Mouse (Mus musculus): ENCODE measurements around the gene Scrn2.

The Scrn2 gene

GRCm38 (mm10) chr11:97029686-97030417 is at the start of gene Scrn2:
Gene Scrn2, plus strand, starts transcription at chr11:97029938.
- peak; percentile 59 for DNase-seq (ENCODE audit: low spot score)

GRCm38 (mm10) chr11:96980021-96980420 is 49.7 kb upstream of the Scrn2 start:
- no peak for DNase-seq (ENCODE audit: low spot score)

DNA sequence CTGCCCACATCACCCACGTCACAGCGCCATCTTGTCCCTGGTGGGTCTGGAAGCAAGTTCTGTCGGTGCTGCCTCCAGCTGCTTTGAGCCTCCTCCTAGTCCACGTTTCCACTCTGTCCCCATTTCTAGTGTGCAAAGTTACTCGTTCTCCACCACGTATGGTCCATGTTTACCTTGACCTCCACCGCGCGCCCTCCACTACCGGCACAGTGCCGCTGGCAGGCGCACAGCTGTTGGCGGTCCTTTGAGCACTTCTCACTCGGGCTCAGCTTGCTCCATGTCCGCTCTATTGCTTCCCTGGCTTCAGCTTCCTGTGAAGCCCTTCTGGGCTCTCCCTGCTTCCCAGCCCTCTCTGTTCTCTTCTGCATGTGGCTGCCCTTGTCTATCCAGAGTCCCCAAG is 48.3 kb upstream of the Scrn2 start:
- DNase-seq (ENCODE audit: low spot score) = no peak

DNA sequence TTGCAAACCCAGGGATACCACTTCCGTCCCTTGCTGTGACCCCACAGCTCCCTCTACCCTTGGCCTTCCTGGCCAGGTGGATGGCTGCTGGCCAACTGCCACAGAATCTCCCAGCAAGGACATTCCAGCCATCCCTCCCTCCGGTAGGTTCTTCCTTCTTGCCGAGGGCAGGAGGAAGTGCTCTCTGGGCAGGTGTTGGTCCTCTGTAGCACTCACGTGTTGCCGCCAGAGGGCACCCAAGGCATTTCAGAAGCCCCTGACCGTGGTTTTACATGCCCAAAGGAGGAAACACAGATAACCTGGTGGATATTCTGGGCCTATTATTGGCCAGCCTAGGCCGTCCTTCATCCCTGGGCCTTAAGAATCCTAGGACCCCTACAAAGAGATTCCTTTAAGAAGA is 47.4 kb upstream of the Scrn2 start:
- DNase-seq (ENCODE audit: low spot score) = peak; percentile 56

- no peak for DNase-seq (ENCODE audit: low spot score)
Measured at GRCm38 (mm10) chr11:96982859-96983258, 46.9 kb upstream of the Scrn2 start, which contains the start of gene Sp2. Gene Sp2, minus strand, starts transcription at chr11:96982959.

DNA sequence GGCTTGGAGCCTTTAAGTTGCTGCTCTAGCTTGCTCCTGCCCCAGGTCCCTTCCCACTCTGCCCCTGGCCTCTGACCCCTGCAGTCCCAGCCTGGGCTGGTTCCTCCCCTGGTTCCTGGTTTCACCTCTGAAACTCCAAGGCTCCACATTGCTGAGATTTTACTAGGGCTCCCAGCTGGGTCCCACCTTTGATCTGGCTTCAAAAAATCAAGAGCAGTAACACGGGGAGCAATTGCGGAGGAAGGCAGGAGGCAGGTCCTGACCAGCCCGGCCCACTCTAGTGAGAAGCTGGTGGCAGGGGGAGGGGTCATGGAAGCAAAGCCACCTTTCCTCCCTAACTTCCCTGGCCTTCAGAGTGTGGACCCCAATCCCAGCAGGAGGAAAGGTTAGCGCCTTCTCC is 44.8 kb upstream of the Scrn2 start:
- DNase-seq (ENCODE audit: low spot score) = no peak

- DNase-seq (ENCODE audit: low spot score) = no peak
Measured at GRCm38 (mm10) chr11:96986463-96986862, 43.3 kb upstream of the Scrn2 start.

DNA sequence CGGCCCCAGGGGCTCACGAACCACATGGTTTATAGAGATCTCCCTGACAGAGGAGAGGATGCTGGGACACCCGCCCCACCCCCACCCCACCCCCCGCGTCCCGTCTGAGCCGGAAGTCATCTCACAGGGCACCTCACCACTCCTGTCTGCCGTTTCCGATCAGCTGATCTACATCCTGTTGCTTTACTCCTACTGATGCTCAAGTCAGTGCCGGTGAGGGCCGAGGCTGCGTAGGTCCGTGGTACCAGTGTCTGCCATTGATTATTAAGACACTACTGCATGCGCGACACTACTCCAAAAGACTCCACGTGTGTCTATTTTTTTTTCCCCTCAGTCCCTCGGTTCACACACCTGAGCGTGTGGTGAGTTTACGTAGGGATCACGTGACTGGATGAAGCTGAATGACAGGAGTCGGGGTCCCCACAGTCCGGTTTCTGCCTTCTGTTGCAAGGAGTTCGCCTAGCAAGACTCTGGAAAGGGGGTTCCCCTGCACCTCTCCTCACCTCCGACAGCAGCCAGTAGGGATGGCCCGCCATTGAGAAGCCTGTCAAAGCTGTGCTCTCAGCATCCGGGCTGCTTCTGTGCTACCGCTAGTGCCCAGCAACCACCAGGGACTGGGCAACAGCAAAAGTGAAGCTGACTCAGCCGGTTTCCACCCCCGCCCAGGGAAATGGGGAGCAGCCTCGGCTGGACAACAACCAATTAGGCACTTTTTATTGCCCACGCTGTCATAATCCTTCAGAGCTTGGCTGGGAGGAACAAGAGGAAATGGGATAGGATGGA is 41.7 kb upstream of the Scrn2 start:
- no peak for DNase-seq (ENCODE audit: low spot score)

DNA sequence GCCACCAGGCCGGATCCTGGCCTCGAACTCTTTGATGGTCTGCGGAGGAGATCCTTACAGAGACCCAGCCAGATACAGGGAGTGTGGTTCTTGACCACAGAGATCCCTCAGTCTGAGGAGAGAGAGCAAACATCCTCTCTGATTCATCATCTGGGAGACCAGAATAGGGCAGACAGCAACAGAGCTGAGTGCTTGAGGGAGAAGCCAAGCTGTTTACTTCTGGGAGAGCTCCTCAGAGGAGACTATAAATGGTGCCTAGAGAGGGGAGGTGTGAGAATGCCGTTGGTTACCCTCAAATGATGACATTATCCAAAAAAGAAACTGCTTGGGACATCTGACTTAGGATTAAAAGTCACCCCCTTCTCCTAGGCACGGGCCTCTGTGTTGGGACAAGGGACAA is 38.2 kb upstream of the Scrn2 start:
- no peak for DNase-seq (ENCODE audit: low spot score)

GRCm38 (mm10) chr11:96992722-96993311 is 36.9 kb upstream of the Scrn2 start:
- DNase-seq (ENCODE audit: low spot score) = no peak

- DNase-seq (ENCODE audit: low spot score) = no peak
Measured at GRCm38 (mm10) chr11:96995031-96995430, 34.7 kb upstream of the Scrn2 start.

DNA sequence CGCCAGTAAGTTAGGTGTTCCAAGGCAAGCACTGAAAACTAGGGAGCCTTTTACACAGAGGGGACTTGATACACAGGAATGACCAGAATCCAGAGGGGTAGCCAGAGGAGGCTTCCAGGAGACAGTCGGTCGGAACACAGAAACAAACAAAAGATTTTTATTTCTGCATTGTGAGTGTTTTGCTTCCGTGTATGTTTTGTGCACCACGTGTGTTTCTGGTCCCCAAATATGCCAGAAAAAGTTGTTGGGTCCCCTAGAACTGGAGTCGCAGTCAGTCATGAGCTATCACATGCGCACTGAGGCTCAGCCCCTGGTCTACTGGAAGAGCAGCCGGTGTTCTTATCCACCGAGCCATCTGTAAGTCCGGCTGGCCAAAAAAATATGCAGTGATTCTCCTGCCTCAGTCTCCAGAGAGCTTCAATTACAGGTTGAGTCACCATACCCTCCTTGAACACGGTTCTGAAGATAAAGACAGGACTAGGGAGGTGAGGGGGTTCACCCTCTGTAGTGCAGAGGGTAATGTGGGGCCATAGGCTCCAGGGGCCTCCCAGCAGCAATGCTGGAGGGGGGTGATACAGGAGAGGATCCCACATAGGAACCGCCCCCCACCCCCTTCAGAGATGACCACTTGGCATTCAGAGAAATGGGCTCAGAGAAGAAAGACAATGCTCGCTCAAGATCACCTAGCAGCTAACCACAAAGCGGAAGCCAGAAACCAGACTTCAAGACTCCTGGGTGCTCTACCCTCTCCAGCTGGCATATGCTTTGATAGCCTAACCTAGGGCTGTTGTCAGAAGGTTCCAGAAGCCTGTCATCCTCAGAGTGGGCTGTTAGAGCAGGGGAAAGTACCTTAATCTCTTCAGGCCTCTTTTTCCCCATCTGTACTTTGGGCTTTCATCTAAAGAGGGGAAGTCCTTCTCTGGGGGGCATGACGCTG is 33.6 kb upstream of the Scrn2 start:
- no peak for DNase-seq (ENCODE audit: low spot score)

- no peak for DNase-seq (ENCODE audit: low spot score)
Measured at GRCm38 (mm10) chr11:96996773-96997379, 32.9 kb upstream of the Scrn2 start.

DNA sequence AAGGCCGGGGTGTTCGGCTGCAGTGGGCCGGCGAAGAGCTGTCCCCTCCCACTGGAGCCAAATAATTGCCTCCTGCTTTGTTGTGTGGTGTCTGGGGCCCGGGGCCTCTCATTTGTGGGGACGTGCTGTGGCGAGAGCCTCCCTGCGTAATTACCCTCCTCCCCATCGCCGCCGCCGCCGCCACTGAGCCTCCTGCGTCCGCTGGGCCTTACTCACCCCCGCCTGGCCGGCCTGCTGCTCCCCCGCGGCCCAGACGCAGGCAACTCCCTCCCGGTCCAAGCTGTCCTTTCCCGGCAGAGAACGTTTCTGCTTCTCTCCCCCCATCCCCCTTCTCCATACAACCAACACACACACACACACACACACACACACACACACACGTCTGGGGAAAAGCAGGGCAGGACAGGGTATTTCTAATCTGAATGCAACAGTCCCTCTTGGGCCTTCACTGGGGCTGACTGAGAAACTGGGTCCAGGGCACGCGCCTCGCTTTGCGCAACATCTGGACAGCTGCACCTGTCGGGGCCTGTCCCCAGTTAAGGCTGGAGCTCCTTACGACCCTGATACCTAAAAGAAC is 32.3 kb upstream of the Scrn2 start:
- DNase-seq (ENCODE audit: low spot score) = peak; percentile 22

GRCm38 (mm10) chr11:97003170-97003569 is 26.6 kb upstream of the Scrn2 start:
- no peak for DNase-seq (ENCODE audit: low spot score)

DNA sequence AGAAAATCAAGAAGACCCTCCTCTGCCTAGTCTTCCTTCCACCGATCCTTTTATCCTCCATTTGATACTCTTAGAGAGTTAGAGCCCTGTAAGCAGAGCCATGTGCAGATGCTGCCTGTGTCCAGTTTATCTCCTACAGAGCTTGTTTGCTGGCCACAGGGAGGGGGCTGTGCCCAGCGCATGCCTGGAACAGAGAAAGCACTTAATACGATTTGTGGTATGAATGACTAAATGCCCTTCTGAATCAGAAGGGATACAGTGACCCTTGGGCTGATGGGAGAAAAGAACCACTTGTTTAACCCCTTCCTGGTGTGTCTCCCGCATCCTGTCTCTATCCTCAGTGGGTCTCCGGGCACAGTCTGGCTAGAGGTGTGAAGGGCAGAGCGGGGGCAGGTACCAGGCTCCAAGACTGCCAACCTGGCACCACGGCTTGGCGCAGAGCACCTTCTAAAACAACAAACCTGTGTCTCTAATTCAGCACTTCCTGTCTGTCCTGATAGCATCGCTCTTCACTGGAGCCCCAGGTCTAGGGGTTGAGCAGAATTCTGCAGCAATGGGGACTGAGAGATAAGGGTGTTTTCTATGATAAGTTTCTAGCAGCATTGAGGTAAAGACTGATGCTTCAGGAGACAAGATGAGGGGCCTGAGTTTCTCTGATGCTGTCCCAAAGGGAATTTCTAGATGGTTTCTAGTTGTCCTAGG is 22.5 kb upstream of the Scrn2 start:
- DNase-seq (ENCODE audit: low spot score) = no peak

DNA sequence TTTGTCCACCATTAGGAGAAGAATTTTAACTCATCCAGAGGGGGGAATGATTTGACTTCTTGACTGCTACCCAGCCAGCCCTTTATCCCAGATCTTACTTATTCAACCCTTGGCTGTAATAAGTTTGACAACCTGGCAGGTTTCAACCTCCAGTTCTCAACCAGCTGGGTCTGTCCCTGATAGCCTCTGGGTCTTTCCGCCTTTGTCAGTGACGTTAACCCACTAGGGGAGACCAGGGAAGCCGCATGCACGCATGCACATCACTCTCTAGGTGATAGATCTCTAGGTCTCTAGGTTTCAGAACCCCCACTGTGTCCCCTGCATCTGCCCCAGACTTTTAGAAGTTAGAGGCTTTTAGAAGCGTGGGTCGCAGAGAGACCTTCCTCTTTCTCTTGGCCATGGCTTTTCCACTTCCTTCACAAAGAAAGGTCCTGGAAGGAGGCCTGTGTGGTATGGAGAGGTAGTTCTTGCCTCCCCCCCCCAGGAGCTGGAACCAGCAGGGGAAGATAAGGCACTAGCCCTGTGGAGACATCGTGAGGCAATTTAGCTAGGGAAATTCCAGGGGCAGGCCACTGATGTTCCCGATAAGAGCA is 20.4 kb upstream of the Scrn2 start:
- DNase-seq (ENCODE audit: low spot score) = no peak

DNA sequence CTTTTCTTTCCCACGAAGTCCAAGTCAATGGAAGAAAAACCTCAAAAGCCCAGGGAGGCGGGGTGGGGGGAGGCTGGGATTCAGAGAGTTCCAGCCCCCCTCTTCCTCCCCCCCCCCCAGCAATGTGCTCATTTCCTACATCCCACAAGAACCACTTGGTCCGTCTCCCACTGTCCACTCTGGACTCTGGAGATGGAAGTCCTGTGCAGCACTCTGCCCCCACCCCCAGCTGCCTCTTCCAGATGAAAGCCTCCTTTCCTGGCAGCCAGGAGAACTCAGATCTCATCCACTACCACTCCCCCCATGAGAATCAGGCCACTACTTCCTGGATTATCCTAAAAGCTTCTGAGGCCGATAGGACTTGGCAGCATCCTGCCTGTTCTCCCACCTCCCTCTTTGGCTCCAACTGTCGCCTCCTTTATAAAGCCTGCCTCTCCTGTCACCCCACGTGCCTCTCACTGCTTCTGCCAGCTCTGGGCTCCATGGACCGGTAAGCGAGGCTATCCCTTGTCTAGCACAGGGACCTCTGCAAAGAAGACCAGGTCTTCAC is 16.5 kb upstream of the Scrn2 start, which contains the start of gene Sp6:
Sp6 (plus strand) TSS at position 274 of the 550 bp plus-strand sequence.
- no peak for DNase-seq (ENCODE audit: low spot score)

DNA sequence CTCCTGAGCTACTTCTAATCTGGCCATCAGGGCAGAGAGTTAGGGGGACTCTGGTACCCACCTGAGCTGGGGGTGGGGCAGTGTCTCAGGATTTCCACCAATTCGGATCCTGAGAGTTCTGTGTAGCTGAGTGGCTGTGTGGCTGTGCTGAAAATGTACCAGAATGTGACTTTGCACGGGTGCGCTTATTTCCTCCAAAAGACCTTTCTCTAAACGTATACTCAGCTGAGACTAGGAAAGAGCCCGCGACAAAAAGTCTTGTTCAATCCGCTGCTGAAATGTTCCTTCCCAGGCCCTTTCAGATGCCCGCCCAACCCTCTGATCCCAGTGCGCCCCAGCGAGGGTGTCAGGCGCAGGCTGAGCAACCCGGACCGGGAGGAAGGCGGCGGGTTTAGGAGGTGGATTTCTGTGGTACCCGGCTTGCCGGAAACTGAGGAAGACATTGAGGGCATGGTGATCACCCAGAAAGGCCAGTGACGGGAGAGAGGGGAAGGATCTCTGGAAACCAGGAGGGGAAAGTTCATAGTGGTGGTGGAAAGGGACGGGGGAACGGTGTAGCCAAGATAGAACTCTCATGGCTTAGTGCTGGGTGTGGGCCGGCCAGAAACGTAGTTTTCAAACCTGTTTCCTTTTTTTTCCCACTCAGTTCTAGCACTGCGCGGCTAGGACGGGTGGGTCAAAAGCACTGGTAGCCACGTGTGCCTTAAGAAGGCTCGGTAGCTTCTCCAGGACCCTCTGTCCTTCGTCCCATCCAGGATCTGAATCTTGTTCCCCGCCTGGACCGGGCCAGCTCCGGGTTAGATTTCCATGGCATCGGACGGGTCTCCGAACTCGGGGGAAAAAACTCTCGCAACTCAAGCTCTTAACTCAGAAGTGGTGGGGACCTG is 11.8 kb upstream of the Scrn2 start:
- no peak for DNase-seq (ENCODE audit: low spot score)
